22 mouse cellular contexts compared by ENCODE assay signal in the genomic region with DNA sequence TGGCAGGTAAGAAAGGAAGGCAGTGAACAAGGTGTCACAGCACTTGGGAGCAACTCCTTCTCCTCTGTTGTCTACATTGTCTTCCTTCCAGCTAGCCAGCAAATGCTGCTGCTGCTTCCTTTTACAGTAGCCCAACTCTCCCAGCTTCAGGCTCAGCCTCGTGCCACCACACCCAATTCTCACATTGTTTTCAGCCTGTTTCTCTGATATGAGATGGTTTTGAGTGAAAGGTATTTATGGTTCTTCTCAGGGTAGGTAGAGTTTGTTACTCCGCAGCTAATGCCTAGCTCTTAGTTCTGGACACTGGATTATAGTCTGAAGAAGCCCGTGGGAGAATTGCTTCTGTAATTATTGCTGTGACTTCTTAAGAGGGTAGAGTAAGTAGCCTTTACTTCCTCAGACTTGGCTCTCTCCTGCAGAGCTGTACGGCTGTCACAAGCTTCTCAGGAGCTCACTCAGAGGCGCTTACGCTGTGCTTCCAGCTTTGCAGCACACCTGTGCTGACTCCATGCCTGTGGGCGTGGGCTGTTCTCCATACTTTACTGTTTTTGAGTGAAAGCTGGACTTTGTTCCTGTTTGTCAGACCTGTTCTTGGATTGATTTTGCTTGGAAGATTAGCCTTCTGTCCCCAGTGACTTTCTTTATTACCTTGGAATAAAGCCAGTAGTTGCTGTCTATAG.
DNase-seq lines count a peak whose midpoint lies in the region; ATAC-seq and TF ChIP-seq lines count a peak whose summit lies in the region.
"Had no signal": no experiment of that assay in that cellular context is flagged by ENCODE, and none has a peak within 500 bp of the region (broad histone marks: within the 10 kb centered on the region; RNA-seq: fewer than 3 reads in every experiment).

No protein-coding gene starts in this region.

- no peak overlapping the region for H3K4me2 ChIP-seq in lung, postnatal 0 days (replicated peaks; ENCODE audit: low read depth, low read length)
- H3K4me2 ChIP-seq: midbrain, embryonic 15.5 days had no signal

- intact Hi-C loops in gastrocnemius, adult 2 months (cut with DNase I), result loop anchor here (5.0 kb wide), 1 partner anchor 74 kb away; no protein-coding TSS in a partner anchor

- H3K9me3 ChIP-seq in lung, postnatal 0 days (ENCODE audit: low read length), result no peaks in the 10 kb centered on the region
- H3K9me3 ChIP-seq: limb, embryonic 10.5 days; megakaryocyte, embryonic 14.5 days; midbrain, embryonic 15.5 days had no signal

- TF ChIP-seq CTCF in gastrocnemius, adult 2 months (IDR thresholded peaks at IDR 0.05), result no peak
- TF ChIP-seq CTCF in lung, postnatal 0 days (IDR thresholded peaks at IDR 0.05), result no peak

- H3K9ac ChIP-seq in lung, postnatal 0 days (replicated peaks; ENCODE audit: low read depth), result no peak overlapping the region
- H3K9ac ChIP-seq: forebrain, postnatal 0 days; liver, embryonic 14.5 days; midbrain, embryonic 15.5 days had no signal

- H3K4me3 ChIP-seq in gastrocnemius, adult 2 months, result no peak overlapping the region
- H3K4me3 ChIP-seq in lung, postnatal 0 days (ENCODE audit: low read depth, low read length), result no peak overlapping the region
- H3K4me3 ChIP-seq: erythroblast, embryonic 14.5 days; limb, embryonic 10.5 days; megakaryocyte, embryonic 14.5 days; midbrain, embryonic 15.5 days had no signal

- peak overlapping the region; percentile 24 for H3K27ac ChIP-seq in gastrocnemius, adult 2 months
- no peak overlapping the region for H3K27ac ChIP-seq in lung, postnatal 0 days (ENCODE audit: low read length)
- H3K27ac ChIP-seq: limb, embryonic 10.5 days; liver, embryonic 14.5 days; midbrain, embryonic 15.5 days had no signal

- peaks cover 5% of the 10 kb centered on the region; the same call in 1 of the 2 replicates for H3K4me1 ChIP-seq in lung, postnatal 0 days (ENCODE audit: insufficient read depth, low read depth, low read length)

- ATAC-seq in lung, postnatal 0 days, result peak; percentile 50
- ATAC-seq: forebrain, postnatal 0 days; hindbrain, embryonic 16.5 days; midbrain, embryonic 15.5 days had no signal

- WGBS in lung, postnatal 0 days, result 53% methylated on average over 7 of the region's 7 CpGs
- WGBS in large intestine, adult 2 months, result 29% methylated on average over 7 of the region's 7 CpGs

- no peaks in the 10 kb centered on the region for H3K36me3 ChIP-seq in lung, postnatal 0 days (ENCODE audit: insufficient read depth, low read length)
- H3K36me3 ChIP-seq: midbrain, embryonic 15.5 days had no signal

- no peak for DNase-seq in gastrocnemius, adult 2 months
- no peak for DNase-seq in gastrocnemius, adult 8-10 months (ENCODE audit: low spot score in 2 of 2)
- DNase-seq in lung, postnatal 0 days (ENCODE audit: low spot score), result no peak
- no peak for DNase-seq in lung, postnatal 14 days
- peak; percentile 83 for DNase-seq in large intestine, adult 2 months (ENCODE audit: low read depth, low spot score)
- no peak for DNase-seq in retina, postnatal 1 day
- no peak for DNase-seq in adrenal gland, postnatal 36 days
- DNase-seq in layer of hippocampus, postnatal 10 days (ENCODE audit: low spot score in 2 of 2), result no peak
- DNase-seq: cerebellum, adult 9-11 months; embryo, embryonic 11 days; forebrain, postnatal 0 days; gastrocnemius, postnatal 25 days; heart, postnatal 14 days; lung, postnatal 10 days; right cerebral cortex, adult 18-20 months; thymus, postnatal 25 days had no signal

- no peaks in the 10 kb centered on the region for H3K27me3 ChIP-seq in lung, postnatal 0 days (replicated peaks; ENCODE audit: insufficient read depth, low read length)
- H3K27me3 ChIP-seq: megakaryocyte, embryonic 14.5 days; midbrain, embryonic 15.5 days had no signal

- TF ChIP-seq EP300 in lung, postnatal 0 days (IDR thresholded peaks at IDR 0.05), result no peak
